Mouse (Mus musculus) induced T-regulatory cell, adult 2 months (primary cell): ENCODE measurements around the gene Rab23.

Experiments
- DNase-seq: peaks from one replicate; pipeline ENCODE4 v3.0.0-alpha.2; 2012; ENCODE audit warnings: low read depth

Rab23 gene

DNA sequence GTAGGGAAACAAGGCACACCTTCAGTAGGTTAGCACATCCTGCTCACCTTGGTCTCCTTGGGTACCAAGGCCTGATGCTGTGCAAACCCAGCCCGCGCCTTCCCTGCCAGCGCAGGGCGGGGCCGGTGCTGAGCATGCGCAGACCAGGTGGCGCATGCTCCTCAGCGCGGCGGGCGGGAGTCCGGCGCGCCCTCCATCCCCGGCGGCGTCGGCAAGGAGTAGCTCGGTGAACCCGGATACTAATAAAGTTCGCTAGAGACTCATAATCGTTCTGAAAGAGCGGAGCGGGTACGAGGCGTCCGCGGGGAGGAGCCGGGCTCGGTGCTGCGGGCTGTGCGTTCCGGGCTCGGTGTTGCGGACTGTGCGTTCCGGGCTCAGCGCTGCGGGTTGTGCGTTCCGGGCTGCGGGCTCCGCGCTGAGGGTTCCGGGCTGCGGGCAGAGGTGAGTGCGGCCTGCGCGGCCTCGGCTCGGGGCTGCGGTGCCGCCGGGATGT is at the start of gene Rab23:
Rab23 (plus strand) TSS at position 155 of the 493 bp plus-strand sequence.
- DNase-seq = peak; percentile 90

DNA sequence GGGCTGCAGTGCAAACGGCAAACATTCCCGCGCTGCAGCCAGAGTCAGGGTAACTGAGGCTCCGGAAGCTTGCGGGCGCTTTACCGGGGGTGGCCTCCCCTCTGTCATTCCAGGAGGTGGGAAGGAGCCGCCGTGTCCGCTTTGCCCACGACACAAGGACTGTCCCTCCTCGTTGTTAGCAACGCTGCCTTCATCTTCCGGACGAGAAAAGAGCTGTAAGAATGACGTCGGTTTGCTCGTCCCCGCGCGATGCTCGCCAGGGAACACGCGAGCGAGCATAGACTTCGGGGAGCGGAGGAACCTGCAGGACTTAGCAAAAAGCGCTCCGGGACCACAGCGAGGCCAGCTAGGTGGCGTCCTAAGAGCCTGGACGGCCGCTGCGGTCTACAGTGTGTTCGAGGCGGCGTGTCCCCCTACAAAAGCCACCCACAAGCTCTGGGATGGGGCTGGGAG is 49.5 kb upstream of the Rab23 start:
- peak; percentile 86 for DNase-seq

DNA sequence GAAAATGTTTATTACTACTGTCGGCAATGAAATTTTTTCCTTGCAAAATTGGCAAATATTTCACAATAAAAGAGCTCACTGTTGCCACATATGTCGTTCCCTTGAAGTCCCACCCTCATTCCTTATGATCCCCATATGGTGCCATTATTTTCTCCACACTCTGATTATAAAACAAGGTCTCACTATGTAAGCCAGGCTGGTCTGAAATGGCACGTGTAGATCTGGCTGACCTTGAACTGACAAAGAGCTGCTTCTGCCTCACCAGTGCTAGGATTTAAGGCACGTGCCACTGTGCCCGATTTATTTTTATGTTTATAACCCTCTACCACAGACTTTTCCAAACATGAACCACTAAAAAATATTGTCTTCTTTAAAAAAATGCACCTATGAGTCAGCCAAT is 48.2 kb upstream of the Rab23 start:
- DNase-seq = no peak

DNA sequence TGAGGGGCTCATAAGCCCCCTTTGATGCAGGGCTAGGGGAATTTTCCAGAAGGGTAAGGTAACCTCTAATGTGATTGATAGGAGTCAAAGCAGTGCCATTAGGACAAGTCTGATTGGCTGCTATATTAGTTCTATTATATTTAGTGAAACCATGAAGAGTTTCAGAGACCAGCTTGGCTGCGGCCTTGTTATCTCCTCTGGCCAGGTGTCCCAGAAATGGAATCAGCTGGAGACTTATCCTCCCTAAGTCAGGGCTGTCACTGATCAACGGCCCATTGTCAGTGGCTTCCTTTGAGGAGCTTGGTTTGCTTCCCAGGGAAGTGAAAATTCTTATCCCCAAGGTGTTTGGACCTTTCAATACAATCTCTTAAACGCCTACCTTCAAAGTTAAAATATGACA is 47.6 kb upstream of the Rab23 start:
- no peak for DNase-seq

DNA sequence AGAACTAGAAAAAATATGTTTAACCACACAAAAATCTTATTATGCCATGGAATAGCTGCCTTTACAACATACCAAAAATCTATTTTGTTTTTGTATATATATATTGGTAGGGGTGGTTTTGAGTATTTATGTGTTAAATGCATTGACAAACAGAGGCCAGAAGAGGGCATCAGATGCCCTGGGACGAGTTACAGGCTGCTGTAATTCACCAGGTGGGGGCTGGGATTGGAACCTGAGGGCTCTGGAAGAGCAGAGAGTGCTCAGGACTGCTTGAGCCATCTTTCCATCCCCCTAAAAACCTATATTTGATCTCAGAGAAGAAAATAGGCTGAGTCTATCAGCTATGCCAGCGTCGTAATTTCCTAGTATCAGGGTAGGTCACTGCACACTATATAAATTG is 47.2 kb upstream of the Rab23 start:
- DNase-seq = peak; percentile 63

DNA sequence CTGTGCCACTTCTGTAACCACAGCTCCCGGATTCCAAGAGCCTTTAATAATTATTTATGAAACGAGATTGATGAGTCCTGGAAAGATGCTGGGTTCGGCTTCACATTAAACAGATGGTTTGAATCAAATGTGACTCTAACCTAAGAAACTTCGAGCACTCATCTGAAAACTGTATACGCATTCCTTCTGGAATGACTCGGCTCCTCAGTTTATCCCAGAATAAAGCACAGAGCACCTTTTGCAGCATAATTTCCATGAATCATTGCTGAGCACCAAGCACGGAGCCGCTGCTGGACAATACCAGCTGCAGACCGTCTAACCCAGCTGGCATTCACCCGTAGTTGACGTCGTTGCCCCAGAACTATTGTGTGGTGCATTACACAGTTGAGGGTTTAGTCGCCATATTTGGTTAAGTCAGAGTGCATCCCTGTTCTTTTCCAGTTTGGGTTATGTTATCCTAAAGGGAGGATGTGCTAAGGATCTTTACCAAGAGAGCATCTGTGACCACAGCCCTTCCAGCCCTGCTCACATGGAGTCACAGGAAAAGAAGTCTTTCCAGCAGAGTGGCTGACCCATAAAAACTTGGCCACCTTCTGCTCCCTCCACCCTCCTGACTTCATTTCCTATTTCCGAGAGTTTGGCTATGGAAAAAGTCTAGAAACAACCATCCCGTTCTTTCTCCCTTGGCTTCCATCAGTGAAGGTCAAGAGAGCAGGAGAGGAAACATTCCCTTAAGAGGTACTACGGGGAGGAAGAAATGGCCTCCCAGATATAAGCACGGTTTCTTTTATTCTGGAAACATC is 46.3 kb upstream of the Rab23 start:
- no peak for DNase-seq

DNA sequence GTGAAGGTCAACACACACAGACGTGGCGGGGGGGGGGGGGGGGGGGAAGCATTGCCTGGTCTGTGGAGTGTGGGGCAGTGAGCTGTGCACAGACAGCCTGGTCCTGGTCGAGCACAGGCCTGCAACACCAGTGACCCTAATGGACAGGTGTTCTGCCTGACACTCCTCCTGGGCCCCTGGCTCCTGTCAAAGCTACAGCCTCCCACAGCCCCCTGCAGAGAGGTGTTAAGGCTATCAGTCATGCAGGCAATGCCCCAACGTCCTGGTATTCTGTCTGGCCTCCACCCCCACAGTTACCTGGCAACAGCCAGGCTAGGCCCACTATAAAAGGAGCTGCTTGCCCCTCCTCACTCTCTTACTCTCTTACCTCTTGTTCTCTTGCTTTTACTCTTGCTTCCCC is 39.3 kb upstream of the Rab23 start:
- no peak for DNase-seq

DNA sequence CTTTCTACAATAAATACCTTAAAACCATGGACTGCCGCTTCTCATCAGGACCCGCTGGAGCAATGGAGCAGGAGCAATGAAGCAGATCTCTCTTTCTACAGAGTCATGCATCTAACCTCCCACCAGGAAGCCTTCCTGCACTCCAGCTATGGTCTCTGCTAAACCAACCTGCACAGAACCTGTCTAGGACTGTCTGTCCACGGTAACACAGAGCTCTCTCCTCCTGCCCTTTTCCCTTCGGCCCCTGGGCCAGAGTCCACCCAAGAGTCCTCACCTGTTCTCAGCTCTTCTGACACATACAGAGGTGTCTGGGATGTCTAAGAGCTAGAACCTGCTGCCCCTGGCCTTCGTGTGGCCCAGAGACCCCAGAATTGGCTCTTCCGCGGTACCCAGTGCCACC is 38.8 kb upstream of the Rab23 start:
- DNase-seq = no peak

DNA sequence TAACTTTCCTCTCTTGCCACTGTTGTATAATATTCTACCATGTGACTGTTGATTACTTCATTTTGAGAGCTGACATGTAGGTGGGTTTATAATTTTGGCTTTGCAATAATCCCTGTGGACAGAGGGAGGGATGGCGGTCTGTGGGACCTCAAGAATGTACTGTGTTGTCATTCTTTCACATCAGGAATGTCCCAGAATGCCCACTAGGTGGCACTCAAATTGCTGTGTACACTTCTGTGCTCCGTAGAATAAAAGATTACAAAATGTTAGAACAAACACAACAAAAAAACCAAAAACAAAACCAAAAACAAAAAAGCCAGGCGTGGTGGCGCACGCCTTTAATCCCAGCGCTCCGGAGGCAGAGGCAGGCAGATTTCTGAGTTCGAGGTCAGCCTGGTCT is 35.2 kb upstream of the Rab23 start:
- DNase-seq = peak; percentile 70

DNA sequence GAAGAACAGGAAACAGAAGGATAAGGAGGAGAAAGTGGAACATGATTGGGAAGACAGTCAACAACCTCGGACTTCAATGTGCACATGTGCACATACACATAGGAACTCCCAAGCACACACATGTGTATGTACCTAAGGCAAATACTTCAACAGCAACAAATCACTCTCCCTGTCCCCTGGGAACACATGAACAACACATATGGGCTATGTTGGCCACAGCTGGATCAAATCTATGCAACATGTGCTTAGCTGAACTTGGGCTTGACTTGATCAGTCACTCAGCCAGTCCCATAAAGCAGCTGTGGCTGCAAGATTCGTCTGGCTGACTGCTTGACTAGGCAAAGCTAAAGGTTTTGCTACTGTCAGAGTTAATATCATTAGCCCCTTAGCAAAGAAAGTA is 30.9 kb upstream of the Rab23 start:
- no peak for DNase-seq

DNA sequence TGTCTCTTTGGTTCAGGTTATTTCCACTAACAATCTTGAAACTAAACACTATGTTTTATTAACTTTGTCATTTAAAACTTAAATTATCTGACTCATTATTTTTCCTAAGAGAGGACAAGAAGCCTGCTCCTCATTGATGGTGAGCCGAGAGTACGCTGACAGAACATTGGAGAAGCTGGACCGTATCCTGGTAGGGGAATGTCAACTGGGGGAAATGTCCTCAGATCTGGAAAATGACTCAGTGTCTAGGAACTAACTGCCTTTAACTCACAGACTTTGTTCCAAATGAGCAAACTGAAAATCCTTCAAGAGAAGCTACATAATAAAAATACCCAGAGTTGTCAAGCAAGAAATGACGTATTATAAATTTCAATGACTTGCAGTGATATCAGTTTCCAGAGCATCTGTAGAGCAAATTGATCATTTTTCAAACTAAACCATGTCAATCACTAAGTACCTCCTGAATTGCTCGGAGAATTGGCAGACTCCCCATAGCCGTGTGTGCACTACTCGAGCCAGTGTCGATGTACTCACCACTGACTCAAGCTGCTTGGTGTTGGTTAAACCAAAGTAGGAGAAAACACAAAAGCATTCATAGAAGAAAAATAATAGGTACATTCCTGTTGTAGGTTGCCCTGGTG is 30.1 kb upstream of the Rab23 start:
- DNase-seq = no peak

DNA sequence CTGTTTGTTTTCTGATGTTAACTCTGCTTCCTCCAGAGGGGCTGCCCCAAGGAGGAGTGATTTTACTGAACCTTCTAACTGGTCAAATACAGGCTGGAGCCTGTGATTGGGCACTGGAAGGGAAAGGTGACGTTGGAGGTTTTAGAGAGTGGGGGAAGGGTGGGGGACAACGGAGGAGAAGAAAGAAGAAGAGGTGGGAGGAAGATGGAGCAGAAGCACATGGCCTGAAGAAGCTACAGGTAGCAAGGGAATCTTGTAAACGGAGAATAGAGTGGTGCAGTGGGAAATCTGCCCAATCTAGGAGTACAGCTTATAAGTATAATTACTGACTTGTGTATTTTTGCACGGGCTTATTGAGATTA is 29.6 kb upstream of the Rab23 start:
- DNase-seq = no peak

DNA sequence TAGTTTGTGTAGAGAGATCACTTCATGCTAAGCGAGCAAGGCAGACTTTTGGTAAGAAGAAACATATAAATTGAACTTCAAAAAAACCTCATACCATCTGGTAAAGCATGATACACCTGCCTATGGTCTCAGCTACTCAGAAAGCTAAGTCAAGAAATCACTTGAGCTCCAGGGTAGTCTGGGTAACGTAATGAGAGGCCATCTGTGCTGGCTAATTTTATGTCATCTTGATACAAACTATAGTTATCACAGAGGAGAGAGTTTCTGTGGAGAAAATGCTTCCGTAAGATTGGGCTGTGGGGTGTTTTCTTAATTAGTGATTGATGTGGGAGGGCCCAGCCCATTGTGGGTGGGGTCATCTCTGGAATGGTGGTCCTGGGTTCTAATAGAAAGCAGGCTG is 25.8 kb upstream of the Rab23 start:
- DNase-seq = no peak

DNA sequence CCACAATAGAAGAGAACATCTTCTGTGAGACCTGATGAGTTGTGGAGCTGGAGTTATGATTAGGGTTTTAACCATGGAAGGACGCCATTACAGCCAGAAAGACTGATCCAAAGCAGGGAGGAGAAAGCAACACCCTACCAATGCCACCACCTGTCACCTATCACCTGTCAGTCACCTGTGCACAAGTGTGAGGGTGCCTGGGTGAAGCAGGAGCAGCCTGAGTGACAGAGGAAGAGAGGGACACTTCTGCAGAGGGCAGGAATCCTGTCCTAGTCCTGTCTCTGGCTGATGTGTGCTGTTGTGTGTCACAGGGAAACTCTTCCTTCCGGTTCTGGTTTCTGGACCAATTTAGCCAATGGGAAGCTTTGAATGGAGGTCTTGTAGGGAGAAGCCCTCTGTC is 23.7 kb upstream of the Rab23 start:
- no peak for DNase-seq

DNA sequence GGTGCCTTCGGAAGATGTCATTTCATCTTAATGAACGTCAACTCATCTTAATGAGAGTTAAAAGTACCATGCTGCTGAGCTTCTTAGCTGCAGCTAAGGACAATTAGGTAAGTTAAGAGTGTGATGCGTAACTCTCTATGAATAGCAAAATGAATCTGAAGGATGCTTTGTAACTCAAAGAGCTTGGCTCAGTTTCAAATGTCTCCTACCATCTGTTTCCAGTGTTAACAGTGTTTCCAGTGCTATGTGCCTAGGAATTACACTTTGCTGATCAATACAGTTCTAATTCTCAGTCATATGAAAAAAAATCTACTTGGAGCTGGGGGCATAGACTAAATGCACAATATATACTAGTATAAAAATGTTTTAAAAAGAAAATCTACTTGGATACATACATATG is 18.4 kb upstream of the Rab23 start:
- DNase-seq = no peak

DNA sequence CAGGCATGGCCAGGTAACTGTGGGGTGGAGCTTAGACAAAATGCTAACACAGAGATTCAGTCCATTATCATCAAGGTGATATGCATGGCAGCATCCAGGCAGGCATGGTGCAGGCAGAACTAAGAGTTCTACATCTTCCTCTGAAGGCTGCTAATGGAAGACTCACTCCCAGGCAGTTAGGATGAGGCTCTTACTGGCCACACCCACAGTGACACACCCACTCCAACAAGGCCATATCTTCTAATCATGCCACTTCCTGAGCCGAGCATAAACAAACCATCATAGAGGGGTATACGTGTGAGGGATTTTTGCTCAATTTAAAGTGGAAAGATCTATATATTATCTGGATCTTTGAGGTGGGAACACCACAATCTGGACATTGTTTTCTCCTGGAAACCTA is 10.1 kb upstream of the Rab23 start:
- peak; percentile 45 for DNase-seq

DNA sequence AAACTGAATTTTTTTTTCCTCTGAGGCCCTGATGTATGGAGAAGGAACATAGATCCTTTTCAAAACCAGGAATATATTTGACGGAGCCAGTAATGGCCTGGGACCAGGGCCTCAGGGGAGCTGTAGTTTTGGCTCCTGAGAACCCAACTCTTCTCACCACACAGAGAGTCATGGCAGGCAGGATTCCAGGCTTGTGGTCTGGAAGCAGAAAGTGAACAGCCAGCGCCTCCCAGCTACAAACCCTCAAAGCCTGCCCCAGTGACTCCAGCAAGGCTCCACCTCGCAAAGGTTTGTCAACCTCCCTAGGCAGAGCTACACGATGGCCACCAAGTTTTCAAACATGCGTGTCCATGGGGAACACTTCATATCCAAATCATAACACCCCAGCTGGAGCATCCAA is 7.7 kb upstream of the Rab23 start:
- no peak for DNase-seq

DNA sequence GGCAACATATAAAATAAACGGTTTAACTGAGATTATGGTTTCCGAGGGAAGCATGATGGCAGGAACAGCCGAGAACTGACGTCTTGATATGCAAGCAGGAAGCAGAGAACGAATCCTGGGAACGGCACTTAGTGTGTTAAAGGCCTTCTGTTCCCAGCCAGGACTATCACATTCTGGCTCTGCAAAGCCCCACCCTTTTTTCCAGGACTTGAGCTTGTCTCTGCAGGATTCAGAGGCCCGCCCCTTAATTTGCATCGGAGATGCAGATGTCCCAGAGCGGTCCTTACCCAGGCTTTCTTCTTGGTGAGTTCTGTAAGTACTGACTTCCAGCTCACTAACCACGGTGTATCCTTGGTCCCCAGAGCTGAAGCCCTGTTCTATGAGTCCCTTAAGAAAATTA is 4.9 kb upstream of the Rab23 start:
- DNase-seq = no peak

DNA sequence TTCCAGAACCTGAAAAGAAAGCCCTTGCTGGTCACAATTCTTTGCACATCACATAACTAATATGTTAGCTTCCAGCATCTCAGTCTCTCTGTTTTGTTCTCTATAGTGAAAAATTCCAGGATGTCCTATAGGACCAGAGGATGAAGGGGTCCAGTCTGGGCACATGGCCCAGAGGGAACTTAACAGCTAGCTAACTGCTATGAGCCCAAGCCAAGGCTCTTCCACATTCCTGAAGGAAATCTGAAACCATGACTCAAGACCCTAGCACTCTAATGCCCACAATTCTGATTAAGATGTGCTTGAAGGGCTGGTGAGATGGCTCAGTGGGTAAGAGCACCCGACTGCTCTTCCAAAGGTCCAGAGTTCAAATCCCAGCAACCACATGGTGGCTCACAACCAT is 2.1 kb upstream of the Rab23 start:
- DNase-seq = no peak

DNA sequence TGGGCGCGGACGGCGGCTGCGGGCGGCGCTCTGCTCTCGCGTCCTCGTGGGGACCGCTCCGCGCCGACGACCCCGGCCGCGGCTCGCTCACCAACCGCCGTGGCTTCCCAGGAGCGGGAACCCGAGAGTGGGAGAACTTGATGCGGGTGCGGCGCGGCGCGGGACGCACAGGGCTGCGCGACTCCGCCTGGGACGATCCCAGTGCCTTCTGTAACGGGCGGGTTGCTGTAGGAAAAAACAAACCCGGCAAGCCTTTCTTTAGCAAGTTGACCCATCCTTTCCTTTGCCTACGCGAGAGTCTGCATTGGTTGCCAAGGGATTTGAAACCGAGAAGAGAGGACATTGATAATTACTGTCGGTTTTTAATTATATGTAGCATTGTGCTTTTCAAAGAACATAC is 544 bp downstream of the Rab23 start:
- DNase-seq = no peak

DNA sequence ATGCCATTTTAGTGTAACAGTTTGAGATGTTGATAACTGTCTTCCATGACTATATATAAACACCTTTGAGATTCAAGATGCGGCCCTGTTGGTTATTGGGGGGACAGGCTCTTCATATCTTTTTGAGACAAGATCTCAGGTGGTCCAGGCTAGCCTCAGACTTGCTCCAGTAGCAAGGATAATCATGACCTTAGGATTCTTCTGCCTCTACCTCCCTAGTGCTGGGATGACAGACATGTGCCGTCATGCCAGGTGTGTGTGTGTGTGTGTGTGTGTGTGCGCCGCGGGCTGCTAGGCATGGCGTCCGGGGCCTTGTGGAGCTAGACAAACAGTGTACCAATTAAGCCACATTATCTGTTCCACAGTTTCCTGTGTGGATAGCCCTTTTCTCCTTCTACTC is 1.3 kb downstream of the Rab23 start:
- no peak for DNase-seq

DNA sequence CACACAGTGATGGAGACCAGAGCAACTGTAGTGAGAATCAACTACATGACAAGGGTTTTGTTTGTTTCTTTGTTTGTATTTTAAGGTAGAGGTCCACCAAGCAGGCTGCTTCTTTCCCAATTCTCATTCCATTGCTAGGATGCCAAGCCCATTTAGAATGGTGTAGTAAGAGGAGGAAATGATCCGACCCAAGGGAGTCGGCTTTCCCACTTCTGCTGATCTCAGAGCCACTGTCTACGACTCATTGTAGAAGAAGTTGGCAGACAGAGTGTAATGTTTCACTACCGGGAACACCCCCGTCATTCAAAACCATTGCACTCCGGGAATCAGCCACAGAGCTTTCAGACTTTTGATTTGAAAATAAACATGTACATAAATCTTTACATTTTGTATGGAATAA is 4.8 kb downstream of the Rab23 start:
- DNase-seq = no peak

DNA sequence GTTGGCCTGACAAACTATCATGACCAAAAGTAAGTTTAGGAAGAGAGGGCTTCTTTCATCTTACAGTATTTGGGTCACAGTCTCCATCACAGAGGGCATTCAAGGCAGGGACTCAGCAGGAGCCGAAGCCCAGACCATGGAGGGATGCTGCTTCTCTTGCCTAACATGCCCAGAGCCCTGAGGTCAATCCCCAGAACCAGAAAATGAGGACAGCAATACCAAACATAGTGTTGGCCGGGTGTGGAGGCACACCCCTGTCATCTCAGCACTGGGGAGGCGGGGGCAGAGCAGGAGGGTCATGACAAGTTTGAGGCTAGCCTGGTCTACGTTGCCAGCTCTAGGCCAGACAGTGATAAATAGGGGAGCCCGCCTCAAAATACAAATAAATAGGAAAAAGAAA is 5.4 kb downstream of the Rab23 start:
- no peak for DNase-seq

DNA sequence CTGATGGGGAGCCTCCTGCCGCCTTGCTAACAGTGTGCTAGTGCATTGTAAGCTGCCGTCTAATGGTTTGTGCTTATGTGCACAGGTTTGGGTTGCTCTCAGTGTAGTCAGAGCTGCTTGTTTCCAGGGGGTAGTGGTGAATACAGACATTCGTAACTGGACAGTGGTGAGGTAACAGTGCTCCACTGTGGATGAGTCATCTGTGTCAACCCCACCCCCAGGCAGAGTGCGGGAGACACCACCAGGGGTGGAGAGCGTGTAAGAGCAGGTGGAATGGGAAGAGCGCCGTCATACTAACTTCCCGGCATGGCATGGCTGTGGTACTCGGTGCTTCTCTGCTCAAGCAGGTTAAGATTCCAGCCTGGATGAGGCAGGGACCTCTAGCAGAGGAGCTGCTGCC is 13.4 kb downstream of the Rab23 start:
- no peak for DNase-seq
